Mouse (Mus musculus): ENCODE data around the gene Vmn2r39.
"Not testable (repeated sequence)": the region's sequence is repeated elsewhere in the genome, so short reads cannot be mapped to it uniquely, and the experiment has no call there.

Gene Vmn2r39

DNA sequence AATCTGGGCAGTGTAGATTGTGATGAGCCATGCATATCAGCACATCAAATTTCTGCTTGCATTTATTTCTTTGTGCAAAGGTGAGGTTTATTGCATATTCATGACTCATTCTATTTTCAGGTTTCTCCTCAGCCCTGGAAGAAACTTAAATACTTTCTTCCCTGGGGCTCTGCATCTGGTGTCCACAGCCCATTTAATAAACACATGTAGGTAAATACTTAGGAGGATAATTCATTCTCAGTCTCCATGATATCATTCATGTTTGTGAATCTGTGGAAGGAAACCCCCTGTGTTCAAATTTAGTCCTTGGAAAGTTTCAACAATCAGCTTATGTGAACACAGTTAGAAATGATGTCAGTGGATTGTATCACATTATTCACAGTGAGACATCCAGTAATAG lies at the start of gene Vmn2r39:
Vmn2r39 (minus strand) TSS at position 101 of the 400 bp plus-strand sequence.
- DNase-seq (ENCODE audit: low spot score), result not testable (repeated sequence)

DNA sequence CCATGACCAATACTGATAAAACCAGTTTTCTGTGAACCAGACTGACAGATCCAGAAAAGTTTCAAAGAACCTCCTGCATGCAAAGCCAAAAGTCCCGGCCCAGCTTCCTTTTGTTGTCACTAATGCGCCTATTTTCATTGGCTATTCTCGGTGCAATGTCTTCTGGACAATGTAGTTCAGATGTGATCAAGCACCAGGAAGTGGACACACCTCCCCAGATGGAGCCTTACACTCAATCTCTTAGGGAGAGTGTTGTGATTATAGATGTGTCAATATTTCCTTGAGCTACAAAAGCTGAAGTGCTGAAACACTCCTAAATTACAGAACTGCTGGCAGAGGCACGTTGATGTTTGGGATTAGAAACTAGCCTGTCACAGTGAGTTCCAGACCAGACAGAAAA lies 34.8 kb upstream of the Vmn2r39 start:
- DNase-seq (ENCODE audit: low spot score), result not testable (repeated sequence)
